Mouse (Mus musculus) spleen, adult 2 months (tissue): ENCODE measurements at regions not wholly inside any gene's neighbourhood (a gene's known extent, or its start where the extent isn't known, plus 50 kb on each side); places are given as distances from the start of the nearest gene placed in this dataset.

Experiments
- CTCF ChIP-seq: fragments of 200-500 bp; IDR thresholded peaks from 2 replicates; pipeline ENCODE4 v1.5.1; 2011; ENCODE audit warnings: mild to moderate bottlenecking, inconsistent platforms; ENCODE audit not compliant: insufficient read depth, insufficient read length, insufficient replicate concordance; ENCODE audit errors: extremely low read depth
- POLR2A ChIP-seq: fragments of 200-500 bp; IDR thresholded peaks from 2 replicates; pipeline ENCODE4 v1.6.1; 2011; ENCODE audit warnings: low read depth, low read length, inconsistent platforms

DNA sequence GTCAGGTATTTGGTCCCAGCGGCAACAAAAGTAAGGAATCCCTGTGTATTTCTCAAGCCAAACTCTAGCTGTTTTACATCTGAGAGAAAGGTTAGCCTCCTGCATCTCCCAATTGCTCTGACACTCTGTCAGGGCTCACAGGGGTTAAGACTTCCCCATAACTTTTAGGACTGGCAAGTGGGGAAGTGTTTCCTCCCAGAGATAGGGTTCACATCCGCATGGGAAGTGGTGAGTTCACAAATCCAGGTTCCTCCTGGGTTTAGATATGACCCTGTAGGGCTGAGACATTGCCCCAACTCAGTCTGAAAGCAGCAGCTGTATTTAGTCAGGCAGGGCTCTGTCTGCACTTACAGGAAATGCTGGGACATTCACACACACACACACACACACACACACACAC, 95.3 kb downstream of the Ets2 start:
- no peak for TF ChIP-seq POLR2A
- no peak for TF ChIP-seq CTCF
